ENCODE assay signal across 9 mouse cellular contexts in genomic region chr6:125492664-125493063, GRCm38 (mm10). TPM values are rescaled to one million over a fixed set of nuclear protein-coding genes. Genes with fewer than 3 reads are reported as not detected.
DNase-seq lines count a peak whose midpoint lies in the region; ATAC-seq and TF ChIP-seq lines count a peak whose summit lies in the region.
"Had no signal": no experiment of that assay in that cellular context is flagged by ENCODE, and none has a peak within 500 bp of the region (broad histone marks: within the 10 kb centered on the region; RNA-seq: fewer than 3 reads in every experiment).

No protein-coding gene starts in this region.

- H3K9me3 ChIP-seq in E14TG2a.4 (ENCODE audit: low read length), result no peaks in the 10 kb centered on the region
- no peaks in the 10 kb centered on the region for H3K9me3 ChIP-seq in embryonic facial prominence, embryonic 13.5 days
- H3K9me3 ChIP-seq in liver, embryonic 14.5 days (ENCODE audit: control insufficient read depth, low read length), result no peaks in the 10 kb centered on the region

- peak overlapping the region; percentile 41; the same call in 1 of the 2 replicates for H3K9ac ChIP-seq in embryonic facial prominence, embryonic 13.5 days
- no peak overlapping the region for H3K9ac ChIP-seq in liver, embryonic 14.5 days (replicated peaks)

- peak overlapping the region; percentile 88 for H3K4me2 ChIP-seq in embryonic facial prominence, embryonic 13.5 days
- peak overlapping the region; percentile 68 for H3K4me2 ChIP-seq in liver, embryonic 14.5 days (ENCODE audit: low read depth)

- H3K4me1 ChIP-seq in kidney, adult 2 months (ENCODE audit: control insufficient read depth, insufficient read depth, low read length), result peaks cover 4% of the 10 kb centered on the region
- peaks cover 89% of the 10 kb centered on the region for H3K4me1 ChIP-seq in E14TG2a.4 (replicated peaks; ENCODE audit: low read depth, low read length)
- H3K4me1 ChIP-seq in embryonic facial prominence, embryonic 13.5 days, result peaks cover 51% of the 10 kb centered on the region
- peaks cover 0 to 2% of the 10 kb centered on the region in 2 experiments; a peak in 1 of 4 replicates for H3K4me1 ChIP-seq in liver, embryonic 14.5 days (replicated peaks; ENCODE audit: control insufficient read depth in 2 of 2, insufficient read depth in 2 of 2, low read length in 1 of 2)

- intact Hi-C loops in left cerebral cortex, postnatal 36 days (cut with DNase I), result no loop called here

- no peak for TF ChIP-seq POLR2A in kidney, adult 2 months (IDR thresholded peaks at IDR 0.05; ENCODE audit: low read depth, low read length)

- peak overlapping the region; percentile 49; the same call in 1 of the 2 replicates for H3K27ac ChIP-seq in kidney, adult 2 months (ENCODE audit: insufficient read depth, low read depth, low read length)
- no peak overlapping the region for H3K27ac ChIP-seq in embryonic facial prominence, embryonic 13.5 days
- H3K27ac ChIP-seq in liver, embryonic 14.5 days, result no peak overlapping the region

- H3K27me3 ChIP-seq in kidney, adult 2 months (replicated peaks; ENCODE audit: control insufficient read depth, insufficient read depth, low read length), result no peaks in the 10 kb centered on the region
- no peaks in the 10 kb centered on the region for H3K27me3 ChIP-seq in E14TG2a.4 (ENCODE audit: insufficient read depth, low read length)
- H3K27me3 ChIP-seq in embryonic facial prominence, embryonic 13.5 days, result peaks cover 8% of the 10 kb centered on the region
- peaks cover 19% of the 10 kb centered on the region for H3K27me3 ChIP-seq in liver, embryonic 14.5 days (ENCODE audit: control insufficient read depth, insufficient read depth, low read length)

- peak overlapping the region; percentile 82 for H3K4me3 ChIP-seq in kidney, adult 2 months (ENCODE audit: insufficient read depth, low read depth, low read length)
- H3K4me3 ChIP-seq in E14TG2a.4 (replicated peaks; ENCODE audit: low read length), result peak overlapping the region; percentile 97
- peak overlapping the region; percentile 79 for H3K4me3 ChIP-seq in embryonic facial prominence, embryonic 13.5 days
- no peak overlapping the region for H3K4me3 ChIP-seq in liver, embryonic 14.5 days (ENCODE audit: insufficient read depth in 1 of 2, low read depth in 2 of 2, low read length in 2 of 2)

- no peaks in the 10 kb centered on the region for H3K36me3 ChIP-seq in kidney, adult 2 months (ENCODE audit: control insufficient read depth, insufficient read depth, low read length)
- H3K36me3 ChIP-seq in E14TG2a.4 (ENCODE audit: insufficient read depth, low read length), result peaks cover 38% of the 10 kb centered on the region
- H3K36me3 ChIP-seq in embryonic facial prominence, embryonic 13.5 days, result 0 out of 2 replicates have a peak, but pooled peaks cover 9% of the 10 kb centered on the region
- H3K36me3 ChIP-seq in liver, embryonic 14.5 days (replicated peaks; ENCODE audit: control insufficient read depth, insufficient read depth, low read depth), result no peaks in the 10 kb centered on the region

- 74% methylated on average over 6 of the region's 6 CpGs for WGBS in kidney, adult 2 months
- WGBS in embryonic facial prominence, embryonic 13.5 days, result 82% methylated on average over 6 of the region's 6 CpGs
- WGBS in liver, embryonic 14.5 days (ENCODE audit: insufficient replicate concordance), result 39% methylated on average over 6 of the region's 6 CpGs

- TF ChIP-seq CTCF in kidney, adult 2 months (conservative IDR thresholded peaks at IDR 0.05; ENCODE audit: insufficient read depth, insufficient read length, low read depth, low read length), result no peak
- no peak for TF ChIP-seq CTCF in E14TG2a.4 (conservative IDR thresholded peaks at IDR 0.05; ENCODE audit: low read length)
- TF ChIP-seq CTCF in liver, embryonic 14.5 days (IDR thresholded peaks at IDR 0.05; ENCODE audit: low read depth), result 0 out of 2 replicates have a peak, but pooled peaks have one; percentile 14

- TF ChIP-seq EP300 in liver, embryonic 14.5 days (IDR thresholded peaks at IDR 0.05; ENCODE audit: low read depth), result no peak

- no peak for ATAC-seq in embryonic facial prominence, embryonic 13.5 days (ENCODE audit: insufficient number of reproducible peaks, insufficient read depth, low FRiP score, low TSS enrichment, low read depth)
- no peak for ATAC-seq in liver, embryonic 14.5 days (ENCODE audit: insufficient read depth)

- no peak for DNase-seq in kidney, adult 2 months
- DNase-seq in kidney, adult 11 months, result no peak
- no peak for DNase-seq in liver, embryonic 14.5 days (ENCODE audit: low read depth in 3 of 3, low spot score in 3 of 3)
- no peak for DNase-seq in left cerebral cortex, postnatal 36 days (ENCODE audit: low spot score in 2 of 2)
- no peak for DNase-seq in left cerebral cortex, adult 18-20 months (ENCODE audit: low spot score in 2 of 2)
- no peak for DNase-seq in ovary, postnatal 36 days (ENCODE audit: low spot score)
- DNase-seq: cerebellum, adult 8-10 months had no signal

RNA-seq across cellular contexts. Expression of gene Cd9, which starts 1.9 kb away (rescaled TPM):
- 138 and 140 TPM in 2 replicates for polyA plus RNA-seq in kidney, adult 2 months (2012; rRNA removed)
- 160 and 189 TPM in 2 replicates for polyA plus RNA-seq in embryonic facial prominence, embryonic 13.5 days (2015; fragmentation: Nextera tagmentation; extraction: Ambion mirVana)
- polyA plus RNA-seq in liver, embryonic 14.5 days (2012; rRNA removed), result 52.5 and 62.6 TPM in 2 replicates
- 96.8 and 105 TPM in 2 replicates for polyA plus RNA-seq in liver, embryonic 14.5 days (2014; fragmentation: Nextera tagmentation; extraction: Ambion mirVana)
- total RNA-seq in left cerebral cortex, postnatal 36 days (2021), result 10 to 100 TPM; 42.0 to 54.3 TPM
- total RNA-seq in left cerebral cortex, adult 18-20 months (2021), result 10 to 100 TPM; 37.7 to 41.6 TPM

RNA-seq across cellular contexts. Expression of gene Vwf, which starts 53.9 kb away (rescaled TPM):
- polyA plus RNA-seq in kidney, adult 2 months (2012; rRNA removed), result 14.6 and 16.8 TPM in 2 replicates
- polyA plus RNA-seq in embryonic facial prominence, embryonic 13.5 days (2015; fragmentation: Nextera tagmentation; extraction: Ambion mirVana), result 5.0 and 5.4 TPM in 2 replicates
- polyA plus RNA-seq in liver, embryonic 14.5 days (2012; rRNA removed), result 5.4 and 9.0 TPM in 2 replicates
- 11.1 and 14.9 TPM in 2 replicates for polyA plus RNA-seq in liver, embryonic 14.5 days (2014; fragmentation: Nextera tagmentation; extraction: Ambion mirVana)
- 10 to 100 TPM; 15.4 to 18.6 TPM for total RNA-seq in left cerebral cortex, postnatal 36 days (2021)
- total RNA-seq in left cerebral cortex, adult 18-20 months (2021), result 10 to 100 TPM; 14.8 to 24.1 TPM

Comparison
In these comparisons a context has a peak if more than half of its experiments do, and no peak if none do; other contexts are left out.
1. H3K4me3 ChIP-seq: peak in kidney, adult 2 months (single experiment), E14TG2a.4 (single experiment) and embryonic facial prominence, embryonic 13.5 days (single experiment); none in liver, embryonic 14.5 days (0 of 2).